Mouse (Mus musculus) liver, embryonic 12.5 days (tissue): ENCODE results near the gene Cgnl1. TPM values are rescaled to one million over a fixed set of nuclear protein-coding genes. Genes with fewer than 3 reads are reported as not detected.

Experiments
- ATAC-seq: fragments of 200-750 bp; cut with Nextera tagmentation; 2 replicates; pipeline ENCODE4 v1.8.0; 2017; ENCODE audit warnings: moderate number of reproducible peaks, mild to moderate bottlenecking, moderate library complexity
- H3K27ac ChIP-seq: fragments of 300-500 bp; sonication (generic); 2 replicates; pipeline ENCODE4 v1.5.1; 2016; ENCODE audit warnings: mild to moderate bottlenecking
- H3K27me3 ChIP-seq: fragments of 300-500 bp; sonication (generic); replicated peaks from 2 replicates; pipeline ENCODE4 v1.6.1; 2016; ENCODE audit warnings: mild to moderate bottlenecking, moderate library complexity
- H3K36me3 ChIP-seq: fragments of 300-500 bp; sonication (generic); 2 replicates; pipeline ENCODE4 v1.6.1; 2016; ENCODE audit warnings: mild to moderate bottlenecking, moderate library complexity
- H3K4me1 ChIP-seq: fragments of 300-500 bp; sonication (generic); 2 replicates; pipeline ENCODE4 v1.6.1; 2016
- H3K4me2 ChIP-seq: fragments of 300-500 bp; sonication (generic); 2 replicates; pipeline ENCODE4 v1.6.1; 2016; ENCODE audit warnings: mild to moderate bottlenecking, moderate library complexity
- H3K4me3 ChIP-seq: fragments of 300-500 bp; sonication (generic); 2 replicates; pipeline ENCODE4 v1.5.1; 2016; ENCODE audit warnings: mild to moderate bottlenecking, moderate library complexity
- H3K9ac ChIP-seq: fragments of 300-500 bp; sonication (generic); 2 replicates; pipeline ENCODE4 v1.6.1; 2016; ENCODE audit warnings: mild to moderate bottlenecking, moderate library complexity
- H3K9me3 ChIP-seq: fragments of 300-500 bp; sonication (generic); replicated peaks from 2 replicates; pipeline ENCODE4 v1.6.1; 2016; ENCODE audit warnings: mild to moderate bottlenecking, moderate library complexity
- WGBS: fragments of 180-500 bp; shearing (Covaris S2); methylation state at CpG from one replicate; pipeline ENCODE4 v1.1.7; 2016; ENCODE audit not compliant: insufficient replicate concordance; 5-methylcytosine and 5-hydroxymethylcytosine counted together
- polyA plus RNA-seq: library from polyadenylated mRNA; unstranded; fragments of >200 nt; fragmentation: Nextera tagmentation; extraction: Ambion mirVana; gene quantifications from 2 replicates; pipeline ENCODE4 v1.2.1, GENCODE M21; 2016

Cgnl1 gene
- polyA plus RNA-seq, 1 experiment from 2014 or later: 3.0 TPM

GRCm38 (mm10) chr9:71710776-71711175 lies 60.6 kb downstream of the Cgnl1 start:
- Histone ChIP-seq H3K4me1 (peaks cover 33% of the 10 kb centered on the region), H3K9me3 (no peaks in the 10 kb centered on the region), H3K27me3 (no peaks in the 10 kb centered on the region; the same call in 1 of the 2 replicates), H3K27ac (no peak overlapping the region), H3K9ac (no peak overlapping the region), H3K4me2 (no peak overlapping the region), H3K4me3 (no peak overlapping the region), H3K36me3 (no peaks in the 10 kb centered on the region)
- peak; percentile 24; the same call in 1 of the 2 replicates for ATAC-seq
- WGBS: 23% methylated on average over 10 of the region's 10 CpGs

DNA sequence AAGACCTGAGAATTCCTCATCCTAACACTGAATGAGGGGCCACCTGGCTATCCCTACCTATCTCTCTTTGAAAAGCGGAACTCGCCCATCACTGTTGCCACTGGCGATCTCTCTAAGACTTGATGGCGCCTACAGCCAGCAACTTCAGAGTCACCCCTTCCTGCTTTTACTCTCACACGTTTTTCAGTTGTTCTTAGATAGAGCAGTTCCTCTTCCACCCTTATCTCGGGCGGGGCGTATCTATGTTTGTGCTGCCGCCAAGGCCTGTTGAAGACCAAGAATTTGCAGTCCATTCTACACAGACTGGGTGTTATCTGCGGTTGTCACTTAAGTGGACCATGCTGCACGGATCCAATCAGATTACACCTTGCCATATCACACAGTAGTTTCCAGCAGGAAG lies 62.2 kb downstream of the Cgnl1 start:
- no peaks in the 10 kb centered on the region for H3K9me3 ChIP-seq
- no peak overlapping the region for H3K9ac ChIP-seq
- H3K4me3 ChIP-seq: no peak overlapping the region
- peaks cover 33% of the 10 kb centered on the region for H3K4me1 ChIP-seq
- no peaks in the 10 kb centered on the region; the same call in 1 of the 2 replicates for H3K27me3 ChIP-seq
- ATAC-seq: peak; percentile 86
- H3K4me2 ChIP-seq: peak overlapping the region; percentile 46
- 8% methylated on average over 11 of the region's 11 CpGs for WGBS
- H3K36me3 ChIP-seq: no peaks in the 10 kb centered on the region
- no peak overlapping the region; the same call in 1 of the 2 replicates for H3K27ac ChIP-seq

DNA sequence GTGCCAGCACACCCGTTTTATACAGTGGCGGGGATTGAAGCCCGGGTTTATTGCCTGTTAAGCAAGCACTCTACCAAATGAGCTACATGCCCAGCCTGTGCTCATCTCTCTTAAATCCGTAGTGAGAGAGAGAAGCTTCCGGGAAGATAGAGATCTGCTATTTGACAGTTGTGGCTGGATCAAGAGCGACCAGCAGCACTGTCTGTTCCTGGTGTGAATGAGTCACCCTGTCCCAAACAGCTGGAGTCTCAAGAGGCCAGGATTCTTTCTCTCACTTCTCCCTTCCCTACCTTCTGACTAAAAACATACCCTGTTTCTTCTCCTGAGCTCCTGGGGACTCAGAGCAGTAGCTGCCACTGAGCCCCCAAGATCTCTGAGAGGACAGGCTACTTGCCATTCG lies 63.4 kb downstream of the Cgnl1 start:
- Histone ChIP-seq H3K27me3 (no peaks in the 10 kb centered on the region; the same call in 1 of the 2 replicates), H3K9ac (no peak overlapping the region), H3K4me3 (no peak overlapping the region), H3K4me1 (peaks cover 33% of the 10 kb centered on the region), H3K27ac (no peak overlapping the region), H3K36me3 (no peaks in the 10 kb centered on the region), H3K4me2 (no peak overlapping the region), H3K9me3 (no peaks in the 10 kb centered on the region)
- 40% methylated on average over 7 of the region's 7 CpGs for WGBS
- ATAC-seq: no peak

DNA sequence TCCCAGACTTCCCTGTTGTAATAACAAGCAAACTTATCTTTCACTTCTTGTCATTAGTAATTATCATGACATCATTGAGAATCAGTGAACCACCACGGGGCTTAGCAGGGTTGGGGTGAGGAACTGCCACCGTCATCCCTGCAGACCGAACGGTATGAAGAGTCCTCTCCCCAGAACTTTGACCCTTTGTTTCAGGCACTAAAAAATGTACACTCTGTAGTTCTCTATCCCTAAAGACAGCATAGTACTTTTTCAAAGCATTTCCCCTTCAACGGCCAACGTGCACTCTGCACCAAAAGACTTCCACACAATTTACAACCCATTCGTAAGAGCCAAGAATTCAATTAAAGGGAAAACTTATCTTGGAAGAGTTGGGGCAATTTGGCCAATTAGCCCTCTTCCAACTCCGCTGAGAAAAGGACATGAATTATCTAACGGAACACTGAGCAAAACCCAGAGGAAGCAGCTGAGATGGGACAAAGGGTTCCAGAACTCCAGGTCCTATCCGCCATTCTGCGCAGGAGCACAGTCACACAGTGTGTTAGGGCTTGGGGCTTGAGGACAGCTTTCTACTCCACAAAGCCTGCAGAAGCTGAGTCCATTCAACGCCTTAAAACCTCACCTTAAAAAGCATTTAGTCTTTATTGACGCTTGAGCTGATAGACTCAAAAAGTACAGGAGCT lies 66.9 kb downstream of the Cgnl1 start:
- H3K27me3 ChIP-seq: no peaks in the 10 kb centered on the region
- peaks cover 16% of the 10 kb centered on the region for H3K4me1 ChIP-seq
- no peak overlapping the region for H3K4me2 ChIP-seq
- WGBS: 72% methylated on average over 13 of the region's 13 CpGs
- no peaks in the 10 kb centered on the region for H3K9me3 ChIP-seq
- H3K9ac ChIP-seq: no peak overlapping the region
- ATAC-seq: no peak
- H3K27ac ChIP-seq: no peak overlapping the region
- no peaks in the 10 kb centered on the region for H3K36me3 ChIP-seq
- H3K4me3 ChIP-seq: no peak overlapping the region

DNA sequence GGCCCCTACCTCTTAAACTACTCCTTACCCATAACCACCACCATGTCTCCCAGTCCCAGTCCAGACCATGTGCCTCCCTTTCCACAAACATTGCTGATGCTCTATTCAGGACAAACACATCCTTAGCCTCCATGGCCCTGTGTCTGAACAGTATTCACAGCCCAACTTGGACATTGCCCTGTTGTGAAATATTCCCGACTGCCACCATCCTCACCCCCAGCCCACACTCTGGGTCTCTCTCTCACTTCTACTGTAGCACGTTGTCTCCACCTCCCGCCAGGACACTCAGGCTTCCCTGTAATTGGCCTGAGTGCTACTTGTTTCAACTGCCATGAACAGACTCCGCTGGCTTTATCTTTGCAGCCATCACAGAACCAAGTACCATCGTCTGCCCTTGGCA lies 72.3 kb downstream of the Cgnl1 start:
- peaks cover 10% of the 10 kb centered on the region; the same call in 1 of the 2 replicates for H3K27me3 ChIP-seq
- H3K4me2 ChIP-seq: no peak overlapping the region
- no peak overlapping the region for H3K9ac ChIP-seq
- H3K4me1 ChIP-seq: peaks cover 2% of the 10 kb centered on the region; the same call in 1 of the 2 replicates
- no peak overlapping the region for H3K4me3 ChIP-seq
- H3K9me3 ChIP-seq: no peaks in the 10 kb centered on the region
- ATAC-seq: peak; percentile 55; the same call in 1 of the 2 replicates
- H3K36me3 ChIP-seq: no peaks in the 10 kb centered on the region
- 65% methylated on average over 5 of the region's 5 CpGs for WGBS
- H3K27ac ChIP-seq: no peak overlapping the region

DNA sequence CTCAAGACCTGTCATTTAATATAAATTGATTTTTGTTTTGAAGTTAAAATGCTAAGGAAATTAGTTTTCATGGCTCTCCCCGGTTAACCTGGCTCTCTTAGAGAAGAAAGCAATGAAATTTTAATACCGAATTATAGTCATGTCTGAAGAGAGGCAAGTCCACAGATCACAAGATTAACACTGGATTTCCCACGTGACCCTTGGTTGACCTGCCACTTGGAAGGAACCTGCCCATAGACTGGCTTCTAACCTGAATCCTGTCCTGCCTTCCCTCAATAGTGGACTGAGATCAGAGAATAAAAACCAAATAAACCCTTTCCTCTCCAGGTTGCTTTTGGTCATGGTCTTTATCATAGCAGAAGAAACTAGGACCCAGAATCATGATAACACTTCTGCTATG lies 73.3 kb downstream of the Cgnl1 start:
- WGBS: 68% methylated on average over 3 of the region's 3 CpGs
- Histone ChIP-seq H3K27me3 (peaks cover 19% of the 10 kb centered on the region; the same call in 1 of the 2 replicates), H3K9ac (no peak overlapping the region), H3K4me3 (no peak overlapping the region), H3K27ac (no peak overlapping the region), H3K4me2 (no peak overlapping the region), H3K9me3 (no peaks in the 10 kb centered on the region), H3K36me3 (no peaks in the 10 kb centered on the region), H3K4me1 (peaks cover 5% of the 10 kb centered on the region; the same call in 1 of the 2 replicates)
- no peak for ATAC-seq

DNA sequence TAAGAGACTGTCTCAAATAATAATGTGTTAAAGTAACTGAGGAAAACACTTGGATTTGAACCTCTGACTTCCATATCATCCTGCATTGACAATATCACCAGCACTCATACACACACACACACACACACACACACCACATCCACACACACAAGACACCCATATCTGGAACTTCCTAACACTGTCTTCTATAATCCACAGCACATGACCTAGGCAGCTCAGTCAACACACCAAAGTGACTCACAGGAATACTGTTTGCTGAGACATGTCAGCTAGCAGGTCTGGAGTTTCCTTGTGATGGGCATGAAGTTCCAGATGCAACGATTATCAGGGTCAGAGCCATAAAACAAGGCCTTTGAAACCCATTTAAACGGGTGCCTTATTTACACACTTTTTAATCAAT lies 74.2 kb downstream of the Cgnl1 start:
- ATAC-seq: no peak
- H3K9ac ChIP-seq: no peak overlapping the region
- H3K4me1 ChIP-seq: peaks cover 5% of the 10 kb centered on the region; the same call in 1 of the 2 replicates
- WGBS: 56% methylated on average over 2 of the region's 2 CpGs
- H3K4me3 ChIP-seq: no peak overlapping the region
- no peaks in the 10 kb centered on the region for H3K9me3 ChIP-seq
- H3K4me2 ChIP-seq: no peak overlapping the region
- H3K36me3 ChIP-seq: no peaks in the 10 kb centered on the region
- H3K27me3 ChIP-seq: peaks cover 22% of the 10 kb centered on the region; the same call in 1 of the 2 replicates
- no peak overlapping the region for H3K27ac ChIP-seq

- WGBS: 67% methylated on average over 6 of the region's 6 CpGs
- no peak overlapping the region for H3K27ac ChIP-seq
These were observed 74.6 kb downstream of the Cgnl1 start for GRCm38 (mm10) chr9:71696762-71697161.

GRCm38 (mm10) chr9:71695133-71695532 lies 76.3 kb downstream of the Cgnl1 start:
- Histone ChIP-seq H3K4me2 (no peak overlapping the region), H3K9me3 (no peaks in the 10 kb centered on the region), H3K4me3 (no peak overlapping the region), H3K27me3 (peaks cover 27% of the 10 kb centered on the region), H3K9ac (no peak overlapping the region), H3K36me3 (no peaks in the 10 kb centered on the region), H3K27ac (no peak overlapping the region), H3K4me1 (peaks cover 8% of the 10 kb centered on the region; the same call in 1 of the 2 replicates)
- no peak for ATAC-seq
- 42% methylated on average over 3 of the region's 3 CpGs for WGBS

More at GRCm38 (mm10) chr9:71696762-71697161, 74.6 kb downstream of the Cgnl1 start:
- Histone ChIP-seq H3K4me2 (no peak overlapping the region), H3K9ac (no peak overlapping the region), H3K4me3 (no peak overlapping the region), H3K9me3 (no peaks in the 10 kb centered on the region), H3K36me3 (no peaks in the 10 kb centered on the region), H3K27me3 (peaks cover 22% of the 10 kb centered on the region; the same call in 1 of the 2 replicates), H3K4me1 (peaks cover 5% of the 10 kb centered on the region; the same call in 1 of the 2 replicates)
- no peak for ATAC-seq

GRCm38 (mm10) chr9:71694223-71694622 lies 77.2 kb downstream of the Cgnl1 start:
- H3K9me3 ChIP-seq: no peaks in the 10 kb centered on the region
- peaks cover 12% of the 10 kb centered on the region; the same call in 1 of the 2 replicates for H3K4me1 ChIP-seq
- no peak overlapping the region for H3K4me2 ChIP-seq
- no peaks in the 10 kb centered on the region for H3K36me3 ChIP-seq
- no peak overlapping the region for H3K9ac ChIP-seq
- no peak overlapping the region for H3K4me3 ChIP-seq
- H3K27me3 ChIP-seq: peaks cover 27% of the 10 kb centered on the region
- 12% methylated on average over 4 of the region's 4 CpGs for WGBS
- no peak for ATAC-seq
- H3K27ac ChIP-seq: no peak overlapping the region

DNA sequence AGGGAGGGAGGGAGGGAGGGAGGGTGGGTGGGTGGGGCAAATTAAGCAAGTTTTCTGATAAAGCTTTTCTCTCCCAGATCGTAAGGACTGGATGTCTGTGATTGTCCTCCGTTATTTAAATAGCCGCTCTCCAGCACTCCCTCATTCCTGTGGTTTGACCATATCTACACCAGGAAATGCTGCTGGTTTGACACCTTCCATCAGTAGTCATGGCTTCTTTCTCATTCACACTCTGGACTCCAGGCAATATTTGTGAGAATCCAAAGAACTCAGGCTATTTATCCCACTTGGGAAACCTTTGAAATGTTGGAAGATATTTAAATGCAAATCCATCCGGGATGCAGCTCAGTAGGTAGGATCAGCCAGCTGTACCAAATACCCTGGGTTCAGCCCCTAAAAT lies 77.6 kb downstream of the Cgnl1 start:
- Histone ChIP-seq H3K9me3 (no peaks in the 10 kb centered on the region), H3K9ac (no peak overlapping the region), H3K27me3 (peaks cover 28% of the 10 kb centered on the region), H3K4me2 (no peak overlapping the region), H3K36me3 (no peaks in the 10 kb centered on the region), H3K4me3 (no peak overlapping the region), H3K4me1 (peaks cover 13% of the 10 kb centered on the region; the same call in 1 of the 2 replicates), H3K27ac (no peak overlapping the region)
- WGBS: 23% methylated on average over 4 of the region's 4 CpGs
- no peak for ATAC-seq

DNA sequence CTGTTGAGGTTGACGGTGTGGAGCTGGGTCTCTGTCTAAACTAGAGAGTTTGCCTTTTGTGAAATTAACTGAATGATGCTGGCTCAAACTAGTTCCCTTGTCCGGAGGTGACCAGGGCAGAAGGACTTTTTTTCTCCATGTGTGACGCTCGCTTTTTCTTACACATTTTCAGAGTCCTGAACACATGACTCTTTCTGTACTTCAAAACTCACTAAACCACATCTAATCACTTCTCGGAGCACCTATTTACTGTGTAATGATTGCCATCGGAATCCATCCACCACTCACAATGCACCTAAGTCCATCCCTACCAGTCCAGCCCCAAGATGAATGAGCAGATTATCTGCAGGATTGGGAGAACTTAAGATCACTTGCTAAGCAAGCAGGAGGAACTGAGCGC lies 79.2 kb downstream of the Cgnl1 start:
- H3K27ac ChIP-seq: no peak overlapping the region
- no peak for ATAC-seq
- 79% methylated on average over 7 of the region's 7 CpGs for WGBS

More for the DNA sequence above, 79.2 kb downstream of the Cgnl1 start:
- H3K9ac ChIP-seq: no peak overlapping the region
- no peak overlapping the region for H3K4me2 ChIP-seq
- peaks cover 32% of the 10 kb centered on the region for H3K27me3 ChIP-seq
- H3K4me1 ChIP-seq: peaks cover 15% of the 10 kb centered on the region; the same call in 1 of the 2 replicates
- H3K36me3 ChIP-seq: no peaks in the 10 kb centered on the region
- H3K4me3 ChIP-seq: no peak overlapping the region
- no peaks in the 10 kb centered on the region for H3K9me3 ChIP-seq
